Mouse (Mus musculus) intestine, postnatal 0 days (tissue): ENCODE measurements at regions not wholly inside any gene's neighbourhood (a gene's known extent, or its start where the extent isn't known, plus 50 kb on each side); places are given as distances from the start of the nearest gene placed in this dataset.

ENCODE experiments used
- ATAC-seq: fragments of 200-750 bp; cut with Nextera tagmentation; 2 replicates; pipeline ENCODE4 v1.8.0; 2017; ENCODE audit warnings: mild to moderate bottlenecking, moderate TSS enrichment, moderate library complexity
- H3K27ac ChIP-seq: fragments of 300-500 bp; sonication (generic); 2 replicates; pipeline ENCODE4 v1.5.1; 2014; ENCODE audit warnings: mild to moderate bottlenecking, low read depth, low read length, moderate library complexity
- H3K27me3 ChIP-seq: fragments of 300-500 bp; sonication (generic); replicated peaks from 2 replicates; pipeline ENCODE4 v1.6.1; 2014; ENCODE audit warnings: low read length, mixed read lengths; ENCODE audit not compliant: control insufficient read depth, insufficient read depth
- H3K36me3 ChIP-seq: fragments of 300-500 bp; sonication (generic); 2 replicates; pipeline ENCODE4 v1.6.1; 2014; ENCODE audit warnings: mild to moderate bottlenecking, moderate library complexity; ENCODE audit not compliant: control insufficient read depth, insufficient read depth
- H3K4me1 ChIP-seq: fragments of 300-500 bp; sonication (generic); replicated peaks from 2 replicates; pipeline ENCODE4 v1.6.1; 2014; ENCODE audit warnings: antibody characterized with exemption, low read length, mixed read lengths; ENCODE audit not compliant: control insufficient read depth, insufficient read depth
- H3K4me2 ChIP-seq: fragments of 300-500 bp; sonication (generic); replicated peaks from 2 replicates; pipeline ENCODE4 v1.6.1; 2014; ENCODE audit warnings: low read depth, mild to moderate bottlenecking, moderate library complexity
- H3K4me3 ChIP-seq: fragments of 300-500 bp; sonication (generic); 2 replicates; pipeline ENCODE4 v1.5.1; 2014; ENCODE audit warnings: low read depth, low read length
- H3K9ac ChIP-seq: fragments of 300-500 bp; sonication (generic); 2 replicates; pipeline ENCODE4 v1.6.1; 2014; ENCODE audit warnings: mild to moderate bottlenecking, low read depth, low read length
- H3K9me3 ChIP-seq: fragments of 300-500 bp; sonication (generic); 2 replicates; pipeline ENCODE4 v1.6.1; 2016; ENCODE audit warnings: mixed run types; ENCODE audit not compliant: control insufficient read depth
- CTCF ChIP-seq: sonication (generic); IDR thresholded peaks from 2 replicates; pipeline ENCODE4 v1.5.1; 2016; ENCODE audit warnings: low read depth, mild to moderate bottlenecking, control low read depth, antibody characterized with exemption, moderate library complexity
- WGBS: fragments of 180-500 bp; shearing (Covaris S2); extraction: QIAGEN DNeasy Blood & Tissue Kit; methylation state at CpG from one replicate; pipeline ENCODE4 v1.1.7; 2014; 5-methylcytosine and 5-hydroxymethylcytosine counted together

- no peak overlapping the region for H3K4me2 ChIP-seq
- 77% methylated on average over 5 of the region's 5 CpGs for WGBS
Observed at GRCm38 (mm10) chrX:163117681-163118393, 153.4 kb upstream of the S100g start.

GRCm38 (mm10) chrX:163117237-163117636, 152.8 kb upstream of the S100g start:
- Histone ChIP-seq H3K27ac (no peak overlapping the region), H3K27me3 (no peaks in the 10 kb centered on the region), H3K4me2 (no peak overlapping the region), H3K9ac (no peak overlapping the region), H3K4me1 (no peaks in the 10 kb centered on the region), H3K9me3 (no peaks in the 10 kb centered on the region), H3K4me3 (no peak overlapping the region), H3K36me3 (no peaks in the 10 kb centered on the region)
- TF ChIP-seq CTCF = no peak
- WGBS = 71% methylated on average over 1 of the region's 1 CpGs
- no peak for ATAC-seq

More at GRCm38 (mm10) chrX:163117681-163118393, 153.4 kb upstream of the S100g start:
- Histone ChIP-seq H3K27ac (no peak overlapping the region), H3K27me3 (no peaks in the 10 kb centered on the region), H3K9ac (no peak overlapping the region), H3K36me3 (no peaks in the 10 kb centered on the region), H3K4me3 (no peak overlapping the region), H3K9me3 (no peaks in the 10 kb centered on the region), H3K4me1 (no peaks in the 10 kb centered on the region)
- ATAC-seq = no peak
- no peak for TF ChIP-seq CTCF

GRCm38 (mm10) chrX:163095026-163095765, 130.8 kb upstream of the S100g start:
- no peaks in the 10 kb centered on the region for H3K4me1 ChIP-seq
- H3K9ac ChIP-seq = no peak overlapping the region
- no peak overlapping the region for H3K4me3 ChIP-seq
- no peaks in the 10 kb centered on the region for H3K27me3 ChIP-seq
- H3K36me3 ChIP-seq = no peaks in the 10 kb centered on the region
- no peak overlapping the region for H3K27ac ChIP-seq
- no peaks in the 10 kb centered on the region for H3K9me3 ChIP-seq
- WGBS = 84% methylated on average over 4 of the region's 4 CpGs
- no peak for ATAC-seq
- TF ChIP-seq CTCF = no peak
- H3K4me2 ChIP-seq = no peak overlapping the region
